Mouse (Mus musculus): Measurements from ENCODE around the gene Ddi2. TPM values are rescaled to one million over a fixed set of nuclear protein-coding genes. Genes with fewer than 3 reads are reported as not detected.
"Not testable (repeated sequence)": the region's sequence is repeated elsewhere in the genome, so short reads cannot be mapped to it uniquely, and the experiment has no call there.

Ddi2 gene
- 20.4 and 21.1 TPM in 2 replicates for polyA plus RNA-seq (2012; rRNA removed)

- under 1% methylated on average over 105 of the region's 105 CpGs for WGBS
- Histone ChIP-seq H3K4me3 (replicated peaks; ENCODE audit: insufficient read depth, low read depth, low read length) (peak within 1 kb of the TSS; percentile 80), H3K27ac (ENCODE audit: insufficient read depth, low read length) (peak within 1 kb of the TSS; percentile 69), H3K27me3 (ENCODE audit: control insufficient read depth, insufficient read depth, low read length) (no peaks in the 10 kb centered on the region), H3K4me1 (ENCODE audit: control insufficient read depth, insufficient read depth, low read length) (peaks cover 6% of the 10 kb centered on the region; the same call in 1 of the 2 replicates)
- TF ChIP-seq POLR2A (IDR thresholded peaks at IDR 0.05; ENCODE audit: borderline replicate concordance, insufficient read depth, low read length) (peak; percentile 77), CTCF (IDR thresholded peaks at IDR 0.05; ENCODE audit: borderline replicate concordance, insufficient read depth, low read depth, low read length) (no peak)
- DNase-seq, result peak; percentile 93 to 96
Measured at GRCm38 (mm10) chr4:141722731-141723672, at the start of gene Ddi2. Gene Ddi2, minus strand, starts transcription at chr4:141723419.

- WGBS, result 85% methylated on average over 4 of the region's 4 CpGs
- not testable (repeated sequence) for H3K27me3 ChIP-seq (ENCODE audit: control insufficient read depth, insufficient read depth, low read length)
Measured at GRCm38 (mm10) chr4:141773019-141773418, 49.8 kb upstream of the Ddi2 start.

GRCm38 (mm10) chr4:141771823-141772222 is 48.6 kb upstream of the Ddi2 start:
- DNase-seq, result no peak
- TF ChIP-seq CTCF (IDR thresholded peaks at IDR 0.05; ENCODE audit: borderline replicate concordance, insufficient read depth, low read depth, low read length), result no peak
- no peak for TF ChIP-seq POLR2A (IDR thresholded peaks at IDR 0.05; ENCODE audit: borderline replicate concordance, insufficient read depth, low read length)
- H3K27ac ChIP-seq (ENCODE audit: insufficient read depth, low read length), result no peak overlapping the region
- H3K4me1 ChIP-seq (ENCODE audit: control insufficient read depth, insufficient read depth, low read length), result peaks cover 6% of the 10 kb centered on the region
- H3K4me3 ChIP-seq (replicated peaks; ENCODE audit: insufficient read depth, low read depth, low read length), result no peak overlapping the region
- WGBS, result 91% methylated on average over 8 of the region's 8 CpGs
- no peaks in the 10 kb centered on the region for H3K27me3 ChIP-seq (ENCODE audit: control insufficient read depth, insufficient read depth, low read length)

More at GRCm38 (mm10) chr4:141773019-141773418, 49.8 kb upstream of the Ddi2 start:
- not testable (repeated sequence) for H3K27ac ChIP-seq (ENCODE audit: insufficient read depth, low read length); H3K4me3 ChIP-seq (replicated peaks; ENCODE audit: insufficient read depth, low read depth, low read length); DNase-seq; H3K4me1 ChIP-seq (ENCODE audit: control insufficient read depth, insufficient read depth, low read length)

GRCm38 (mm10) chr4:141769501-141770160 is 46.4 kb upstream of the Ddi2 start:
- DNase-seq, result no peak
- Histone ChIP-seq H3K27ac (ENCODE audit: insufficient read depth, low read length) (no peak overlapping the region), H3K27me3 (ENCODE audit: control insufficient read depth, insufficient read depth, low read length) (no peaks in the 10 kb centered on the region), H3K4me1 (ENCODE audit: control insufficient read depth, insufficient read depth, low read length) (peaks cover 13% of the 10 kb centered on the region), H3K4me3 (replicated peaks; ENCODE audit: insufficient read depth, low read depth, low read length) (no peak overlapping the region)
- TF ChIP-seq POLR2A (IDR thresholded peaks at IDR 0.05; ENCODE audit: borderline replicate concordance, insufficient read depth, low read length) (no peak), CTCF (IDR thresholded peaks at IDR 0.05; ENCODE audit: borderline replicate concordance, insufficient read depth, low read depth, low read length) (no peak)
- 40% methylated on average over 8 of the region's 8 CpGs for WGBS

DNA sequence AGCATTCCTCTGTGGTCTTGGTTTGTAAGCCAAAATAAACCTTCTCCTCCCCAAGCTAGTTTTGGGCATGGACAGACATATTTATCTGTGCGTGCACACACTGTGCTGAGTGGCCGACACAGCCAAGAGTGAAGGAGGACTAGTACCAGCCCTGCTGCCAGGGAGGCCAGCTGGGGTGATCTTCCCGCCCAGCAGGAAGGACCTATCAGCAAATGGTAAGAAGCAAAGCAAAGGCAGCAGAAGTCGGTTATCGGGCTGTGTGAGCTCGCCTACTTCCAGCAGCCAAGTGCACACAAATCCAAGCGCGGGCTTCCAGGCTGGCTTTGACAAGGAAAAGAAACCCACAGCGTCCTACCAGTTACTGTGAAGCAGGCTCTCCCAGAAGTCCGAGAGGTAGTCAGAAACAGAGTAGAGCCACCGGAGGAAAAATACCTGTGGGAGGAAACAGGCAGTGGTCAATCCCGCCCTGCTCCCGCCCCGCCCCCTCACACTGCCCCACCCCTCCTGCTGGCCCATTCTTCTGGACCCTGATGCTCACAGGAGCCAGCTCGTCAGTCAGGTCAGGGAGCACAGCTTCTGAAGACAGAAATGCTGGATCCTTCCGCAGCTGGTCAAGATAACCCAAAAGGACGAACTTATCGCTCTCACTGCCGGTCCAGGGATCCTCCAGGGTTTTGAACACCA is 44.3 kb upstream of the Ddi2 start:
- DNase-seq, result peak; percentile 76 to 83
- Histone ChIP-seq H3K4me1 (ENCODE audit: control insufficient read depth, insufficient read depth, low read length) (peaks cover 13% of the 10 kb centered on the region), H3K27me3 (ENCODE audit: control insufficient read depth, insufficient read depth, low read length) (no peaks in the 10 kb centered on the region), H3K27ac (ENCODE audit: insufficient read depth, low read length) (peak overlapping the region; percentile 2; the same call in 1 of the 2 replicates), H3K4me3 (replicated peaks; ENCODE audit: insufficient read depth, low read depth, low read length) (no peak overlapping the region)
- WGBS, result 11% methylated on average over 19 of the region's 19 CpGs
- TF ChIP-seq CTCF (IDR thresholded peaks at IDR 0.05; ENCODE audit: borderline replicate concordance, insufficient read depth, low read depth, low read length) (no peak), POLR2A (IDR thresholded peaks at IDR 0.05; ENCODE audit: borderline replicate concordance, insufficient read depth, low read length) (no peak)

DNA sequence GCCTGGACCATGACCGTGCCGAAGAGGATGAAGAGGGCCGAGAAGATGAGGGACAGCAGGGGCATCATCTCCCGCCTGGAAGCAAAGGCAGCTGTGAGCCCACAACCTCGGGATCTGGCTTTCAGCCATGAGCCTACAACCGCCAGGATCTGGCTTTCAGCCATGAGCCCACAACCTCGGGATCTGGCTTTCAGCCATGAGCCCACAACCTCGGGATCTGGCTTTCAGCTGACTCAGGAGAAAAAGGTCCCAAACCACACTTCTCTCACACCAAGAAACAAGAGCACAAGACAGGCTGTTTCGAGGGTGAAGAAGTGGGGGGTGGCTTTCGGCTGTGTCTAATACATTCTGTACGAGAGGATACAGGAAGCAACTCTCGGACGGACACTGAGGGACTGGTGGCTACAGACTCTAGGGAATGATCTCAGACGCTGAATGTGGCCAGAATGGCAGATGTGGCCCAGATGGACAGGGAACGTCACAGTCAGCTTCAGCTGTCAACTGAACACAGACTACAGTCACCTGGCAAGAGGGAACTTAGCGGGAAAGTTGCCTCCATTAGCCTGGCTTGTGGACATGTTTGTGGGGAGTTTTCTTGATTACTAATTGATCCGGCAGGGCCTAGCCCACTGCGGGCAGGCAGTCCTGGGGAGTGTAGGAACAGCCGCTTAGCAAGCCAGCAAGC is 43.6 kb upstream of the Ddi2 start:
- no peak overlapping the region for H3K4me3 ChIP-seq (replicated peaks; ENCODE audit: insufficient read depth, low read depth, low read length)
- WGBS, result 10% methylated on average over 19 of the region's 19 CpGs
- H3K27me3 ChIP-seq (ENCODE audit: control insufficient read depth, insufficient read depth, low read length), result no peaks in the 10 kb centered on the region
- H3K27ac ChIP-seq (ENCODE audit: insufficient read depth, low read length), result peak overlapping the region; percentile 2; the same call in 1 of the 2 replicates
- no peak for TF ChIP-seq POLR2A (IDR thresholded peaks at IDR 0.05; ENCODE audit: borderline replicate concordance, insufficient read depth, low read length)
- no peak for TF ChIP-seq CTCF (IDR thresholded peaks at IDR 0.05; ENCODE audit: borderline replicate concordance, insufficient read depth, low read depth, low read length)
- H3K4me1 ChIP-seq (ENCODE audit: control insufficient read depth, insufficient read depth, low read length), result peaks cover 13% of the 10 kb centered on the region
- peak; percentile 33 to 38 for DNase-seq

- no peak overlapping the region for H3K4me3 ChIP-seq (replicated peaks; ENCODE audit: insufficient read depth, low read depth, low read length)
- 64% methylated on average over 8 of the region's 8 CpGs for WGBS
- DNase-seq, result no peak
- TF ChIP-seq POLR2A (IDR thresholded peaks at IDR 0.05; ENCODE audit: borderline replicate concordance, insufficient read depth, low read length), result no peak
- no peak for TF ChIP-seq CTCF (IDR thresholded peaks at IDR 0.05; ENCODE audit: borderline replicate concordance, insufficient read depth, low read depth, low read length)
- H3K4me1 ChIP-seq (ENCODE audit: control insufficient read depth, insufficient read depth, low read length), result peaks cover 13% of the 10 kb centered on the region
- no peak overlapping the region for H3K27ac ChIP-seq (ENCODE audit: insufficient read depth, low read length)
- no peaks in the 10 kb centered on the region for H3K27me3 ChIP-seq (ENCODE audit: control insufficient read depth, insufficient read depth, low read length)
Measured at GRCm38 (mm10) chr4:141766316-141766667, 43.1 kb upstream of the Ddi2 start.
